Mouse (Mus musculus): ENCODE results near the gene Onecut3. TPM values are rescaled to one million over a fixed set of nuclear protein-coding genes. Genes with fewer than 3 reads are reported as not detected.

Gene Onecut3
- polyA plus RNA-seq, 1 experiment from 2014 or later: 0.10 TPM

DNA sequence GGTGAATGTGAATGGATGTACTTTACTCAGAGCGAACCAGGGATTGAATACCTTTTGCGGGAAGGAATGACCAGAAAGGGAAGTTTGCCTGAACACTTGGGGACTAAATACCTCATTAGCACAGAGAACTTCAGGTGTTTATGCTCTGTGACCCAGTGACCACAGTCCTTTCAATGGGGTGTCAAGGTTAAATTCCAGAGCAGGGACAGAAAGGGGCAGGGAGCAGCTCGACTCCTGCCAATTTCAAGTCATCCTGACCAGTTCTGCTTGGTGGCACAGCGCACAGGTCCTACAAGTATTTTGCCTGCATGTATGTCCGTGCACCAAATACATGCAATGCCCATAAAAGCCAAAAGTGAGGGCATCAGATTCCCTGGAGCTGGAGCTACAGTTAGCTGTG is 29.6 kb upstream of the Onecut3 start:
- WGBS: 52% methylated on average over 5 of the region's 5 CpGs
- Histone ChIP-seq H3K27me3 (peaks cover 20% of the 10 kb centered on the region), H3K4me2 (replicated peaks) (0 out of 2 replicates have a peak overlapping the region, but pooled peaks have one; percentile 27)

DNA sequence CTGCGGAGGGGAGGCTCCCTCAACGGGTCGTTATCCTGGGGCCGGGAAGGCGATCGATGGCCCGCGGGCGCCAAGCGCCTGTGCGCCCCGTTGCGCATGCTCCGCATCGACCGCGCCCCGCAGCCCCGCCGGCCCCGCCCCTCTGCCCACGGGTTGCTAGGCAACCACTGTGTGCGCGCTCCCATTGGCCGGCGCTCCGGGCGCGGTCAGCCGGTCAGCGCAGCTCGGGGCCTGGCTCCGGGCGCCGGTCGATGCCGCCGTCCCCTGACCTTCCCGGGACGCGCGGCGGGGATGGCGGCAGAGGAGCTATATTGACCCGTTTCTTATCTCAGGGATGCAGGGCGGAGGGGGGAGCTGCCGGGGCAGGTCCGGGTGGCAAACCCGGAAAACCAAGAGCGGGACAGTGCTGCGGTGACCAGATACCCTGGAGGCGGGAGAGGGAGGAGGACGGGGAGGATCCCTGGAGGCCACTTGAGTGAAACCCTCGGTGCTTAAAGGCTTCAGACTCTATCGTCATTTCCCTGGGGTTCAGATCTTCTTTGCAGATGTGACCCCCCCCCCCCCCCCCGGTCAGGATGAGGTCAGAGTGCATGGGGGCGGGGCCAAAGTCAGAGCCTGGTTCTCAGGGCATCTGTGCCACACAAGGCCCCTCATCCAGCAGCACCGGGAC is 19.2 kb upstream of the Onecut3 start:
- Histone ChIP-seq H3K27ac (peak overlapping the region; percentile 52; the same call in 1 of the 2 replicates), H3K4me1 (peaks cover 6% of the 10 kb centered on the region; the same call in 1 of the 2 replicates), H3K9me3 (no peaks in the 10 kb centered on the region), H3K4me3 (peak overlapping the region; percentile 56), H3K9ac (peak overlapping the region; percentile 51), H3K4me2 (replicated peaks) (peak overlapping the region; percentile 68), H3K36me3 (no peaks in the 10 kb centered on the region), H3K27me3 (peaks cover 45% of the 10 kb centered on the region)
- peak; percentile 77 for ATAC-seq (ENCODE audit: insufficient number of reproducible peaks, insufficient read depth, low FRiP score, low TSS enrichment)
- WGBS: under 1% methylated on average over 58 of the region's 58 CpGs

More for the DNA sequence above, 29.6 kb upstream of the Onecut3 start:
- no peak overlapping the region for H3K9ac ChIP-seq
- ATAC-seq (ENCODE audit: insufficient number of reproducible peaks, insufficient read depth, low FRiP score, low TSS enrichment): no peak
- no peaks in the 10 kb centered on the region for H3K36me3 ChIP-seq
- H3K9me3 ChIP-seq: no peaks in the 10 kb centered on the region
- H3K27ac ChIP-seq: no peak overlapping the region
- no peaks in the 10 kb centered on the region for H3K4me1 ChIP-seq
- H3K4me3 ChIP-seq: no peak overlapping the region

- H3K4me3 ChIP-seq: no peak overlapping the region
- 74% methylated on average over 5 of the region's 5 CpGs for WGBS
- H3K9me3 ChIP-seq: no peaks in the 10 kb centered on the region
- ATAC-seq (ENCODE audit: insufficient number of reproducible peaks, insufficient read depth, low FRiP score, low TSS enrichment): no peak
- no peak overlapping the region for H3K4me2 ChIP-seq (replicated peaks)
- no peak overlapping the region for H3K9ac ChIP-seq
- H3K4me1 ChIP-seq: peaks cover 6% of the 10 kb centered on the region; the same call in 1 of the 2 replicates
- H3K36me3 ChIP-seq: no peaks in the 10 kb centered on the region
- H3K27ac ChIP-seq: no peak overlapping the region
- peaks cover 44% of the 10 kb centered on the region for H3K27me3 ChIP-seq
Measured at GRCm38 (mm10) chr10:80478531-80478930, 16.1 kb upstream of the Onecut3 start.

GRCm38 (mm10) chr10:80481002-80481401 is 13.6 kb upstream of the Onecut3 start:
- Histone ChIP-seq H3K9me3 (no peaks in the 10 kb centered on the region), H3K27ac (no peak overlapping the region), H3K4me3 (no peak overlapping the region), H3K9ac (0 out of 2 replicates have a peak overlapping the region, but pooled peaks have one; percentile 15), H3K36me3 (no peaks in the 10 kb centered on the region), H3K4me2 (replicated peaks) (no peak overlapping the region), H3K4me1 (no peaks in the 10 kb centered on the region), H3K27me3 (peaks cover 69% of the 10 kb centered on the region)
- WGBS: 19% methylated on average over 5 of the region's 5 CpGs
- ATAC-seq (ENCODE audit: insufficient number of reproducible peaks, insufficient read depth, low FRiP score, low TSS enrichment): no peak

- 80% methylated on average over 7 of the region's 7 CpGs for WGBS
- H3K36me3 ChIP-seq: no peaks in the 10 kb centered on the region
Measured at GRCm38 (mm10) chr10:80486862-80487379, 7.7 kb upstream of the Onecut3 start.

GRCm38 (mm10) chr10:80490051-80490450 is 4.6 kb upstream of the Onecut3 start:
- H3K36me3 ChIP-seq: no peaks in the 10 kb centered on the region
- H3K4me3 ChIP-seq: no peak overlapping the region
- 1% methylated on average over 22 of the region's 22 CpGs for WGBS
- no peak overlapping the region for H3K27ac ChIP-seq
- ATAC-seq (ENCODE audit: insufficient number of reproducible peaks, insufficient read depth, low FRiP score, low TSS enrichment): no peak
- peaks cover 7% of the 10 kb centered on the region for H3K4me1 ChIP-seq
- H3K9me3 ChIP-seq: peaks cover 3% of the 10 kb centered on the region; the same call in 1 of the 2 replicates
- peaks cover 92% of the 10 kb centered on the region for H3K27me3 ChIP-seq
- no peak overlapping the region for H3K9ac ChIP-seq
- H3K4me2 ChIP-seq (replicated peaks): no peak overlapping the region

More at GRCm38 (mm10) chr10:80486862-80487379, 7.7 kb upstream of the Onecut3 start:
- no peak overlapping the region for H3K4me3 ChIP-seq
- H3K9ac ChIP-seq: no peak overlapping the region
- ATAC-seq (ENCODE audit: insufficient number of reproducible peaks, insufficient read depth, low FRiP score, low TSS enrichment): no peak
- peaks cover 3% of the 10 kb centered on the region; the same call in 1 of the 2 replicates for H3K9me3 ChIP-seq
- H3K27me3 ChIP-seq: peaks cover 89% of the 10 kb centered on the region
- H3K4me1 ChIP-seq: no peaks in the 10 kb centered on the region
- H3K4me2 ChIP-seq (replicated peaks): no peak overlapping the region
- H3K27ac ChIP-seq: no peak overlapping the region

DNA sequence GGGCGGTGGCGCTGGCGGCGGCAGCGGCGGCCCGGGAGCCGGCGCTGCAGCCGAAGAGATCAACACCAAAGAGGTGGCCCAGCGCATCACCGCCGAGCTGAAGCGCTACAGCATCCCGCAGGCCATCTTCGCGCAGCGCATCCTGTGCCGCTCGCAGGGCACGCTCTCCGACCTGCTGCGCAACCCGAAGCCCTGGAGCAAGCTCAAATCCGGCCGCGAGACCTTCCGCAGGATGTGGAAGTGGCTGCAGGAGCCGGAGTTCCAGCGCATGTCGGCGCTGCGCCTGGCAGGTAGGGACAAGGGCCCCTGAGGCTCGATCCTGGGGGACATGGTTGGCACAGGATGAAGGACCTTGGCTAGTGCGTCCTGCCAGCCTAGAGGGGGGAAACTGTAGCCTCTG is 1.3 kb downstream of the Onecut3 start:
- Histone ChIP-seq H3K36me3 (no peaks in the 10 kb centered on the region), H3K27ac (no peak overlapping the region), H3K4me1 (peaks cover 23% of the 10 kb centered on the region), H3K27me3 (peaks cover 99% of the 10 kb centered on the region), H3K4me3 (peak overlapping the region; percentile 40; the same call in 1 of the 2 replicates), H3K9me3 (no peaks in the 10 kb centered on the region), H3K4me2 (replicated peaks) (peak overlapping the region; percentile 85), H3K9ac (no peak overlapping the region)
- WGBS: under 1% methylated on average over 26 of the region's 35 CpGs
- ATAC-seq (ENCODE audit: insufficient number of reproducible peaks, insufficient read depth, low FRiP score, low TSS enrichment): no peak

DNA sequence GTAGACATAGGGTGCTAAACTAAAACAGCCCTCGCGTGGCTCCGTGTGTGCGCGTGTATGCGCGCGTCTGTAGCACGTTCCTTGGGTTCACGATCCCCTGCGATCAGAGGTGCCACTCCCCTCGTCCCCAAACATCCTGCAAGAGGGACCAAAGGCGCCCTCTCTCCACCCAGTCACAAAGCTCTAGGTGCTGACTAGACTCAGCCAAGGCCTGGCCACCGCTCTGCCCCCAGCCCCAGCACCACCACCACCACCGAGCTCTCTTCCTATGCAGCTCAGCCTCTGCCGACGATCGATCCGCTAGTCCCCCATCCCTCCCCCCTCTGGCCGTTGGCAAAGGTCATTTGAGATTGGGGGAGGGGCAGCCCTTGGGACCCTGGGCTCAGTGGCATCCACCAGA is 1.8 kb downstream of the Onecut3 start:
- H3K27ac ChIP-seq: no peak overlapping the region
- under 1% methylated on average over 20 of the region's 20 CpGs for WGBS
- H3K27me3 ChIP-seq: peaks cover 99% of the 10 kb centered on the region
- H3K4me2 ChIP-seq (replicated peaks): no peak overlapping the region
- H3K36me3 ChIP-seq: no peaks in the 10 kb centered on the region
- peak overlapping the region; percentile 40; the same call in 1 of the 2 replicates for H3K4me3 ChIP-seq
- no peaks in the 10 kb centered on the region for H3K9me3 ChIP-seq
- H3K9ac ChIP-seq: no peak overlapping the region
- H3K4me1 ChIP-seq: peaks cover 23% of the 10 kb centered on the region
- no peak for ATAC-seq (ENCODE audit: insufficient number of reproducible peaks, insufficient read depth, low FRiP score, low TSS enrichment)

DNA sequence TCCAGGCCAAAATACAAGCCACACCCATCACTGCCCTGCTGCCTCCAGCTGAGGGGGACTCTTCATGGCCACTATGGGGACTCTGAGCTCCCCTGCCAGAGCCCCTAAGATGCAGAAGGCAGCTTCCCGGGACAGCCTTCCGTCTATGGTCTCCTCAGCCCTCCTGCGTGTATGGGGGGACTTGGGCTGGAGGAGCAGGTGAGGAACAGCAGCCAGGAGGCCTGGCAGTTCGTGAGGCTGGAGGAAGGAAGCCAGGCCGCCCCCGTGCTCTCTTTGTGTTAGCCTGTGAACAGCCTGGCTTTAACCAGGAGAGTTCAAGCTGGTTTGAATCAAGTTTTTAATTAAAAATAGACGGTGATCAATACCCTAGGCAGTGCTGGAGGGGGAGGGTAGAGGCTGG is 7.7 kb downstream of the Onecut3 start:
- H3K27ac ChIP-seq: no peak overlapping the region
- ATAC-seq (ENCODE audit: insufficient number of reproducible peaks, insufficient read depth, low FRiP score, low TSS enrichment): no peak
- WGBS: under 1% methylated on average over 7 of the region's 7 CpGs
- no peaks in the 10 kb centered on the region for H3K9me3 ChIP-seq
- no peak overlapping the region for H3K9ac ChIP-seq
- H3K27me3 ChIP-seq: peaks cover 91% of the 10 kb centered on the region
- H3K4me3 ChIP-seq: no peak overlapping the region
- peaks cover 3% of the 10 kb centered on the region; the same call in 1 of the 2 replicates for H3K4me1 ChIP-seq
- H3K4me2 ChIP-seq (replicated peaks): no peak overlapping the region
- H3K36me3 ChIP-seq: no peaks in the 10 kb centered on the region

DNA sequence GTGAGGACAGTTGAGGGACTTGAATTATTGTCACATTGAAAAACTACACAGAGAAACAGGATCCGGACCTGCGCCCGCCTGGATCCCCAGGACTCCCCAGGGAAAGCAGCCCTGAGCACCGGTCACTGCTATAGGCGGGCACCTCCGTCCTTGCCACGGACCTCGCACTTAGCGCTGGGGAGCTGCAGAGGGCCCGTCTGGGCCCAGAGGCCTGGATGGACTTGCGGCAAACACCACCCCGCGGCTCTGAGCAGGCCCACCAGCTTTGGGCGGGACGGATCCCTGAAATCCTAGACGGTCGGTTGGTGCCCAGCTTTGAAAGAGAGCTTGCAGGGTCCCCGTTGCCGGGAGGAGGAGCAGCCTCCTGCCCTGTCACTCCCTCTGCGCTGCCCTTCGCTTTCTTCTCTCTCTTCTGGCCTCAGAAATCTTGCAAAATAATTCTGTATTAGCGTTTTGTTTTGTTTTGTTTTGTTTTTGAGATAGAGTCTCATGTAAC is 8.2 kb downstream of the Onecut3 start:
- peaks cover 91% of the 10 kb centered on the region for H3K27me3 ChIP-seq
- no peak for ATAC-seq (ENCODE audit: insufficient number of reproducible peaks, insufficient read depth, low FRiP score, low TSS enrichment)
- no peaks in the 10 kb centered on the region for H3K36me3 ChIP-seq
- no peaks in the 10 kb centered on the region for H3K9me3 ChIP-seq
- no peak overlapping the region for H3K27ac ChIP-seq
- H3K4me1 ChIP-seq: peaks cover 3% of the 10 kb centered on the region; the same call in 1 of the 2 replicates
- WGBS: under 1% methylated on average over 22 of the region's 22 CpGs
- no peak overlapping the region for H3K9ac ChIP-seq
- no peak overlapping the region for H3K4me3 ChIP-seq
- H3K4me2 ChIP-seq (replicated peaks): no peak overlapping the region

DNA sequence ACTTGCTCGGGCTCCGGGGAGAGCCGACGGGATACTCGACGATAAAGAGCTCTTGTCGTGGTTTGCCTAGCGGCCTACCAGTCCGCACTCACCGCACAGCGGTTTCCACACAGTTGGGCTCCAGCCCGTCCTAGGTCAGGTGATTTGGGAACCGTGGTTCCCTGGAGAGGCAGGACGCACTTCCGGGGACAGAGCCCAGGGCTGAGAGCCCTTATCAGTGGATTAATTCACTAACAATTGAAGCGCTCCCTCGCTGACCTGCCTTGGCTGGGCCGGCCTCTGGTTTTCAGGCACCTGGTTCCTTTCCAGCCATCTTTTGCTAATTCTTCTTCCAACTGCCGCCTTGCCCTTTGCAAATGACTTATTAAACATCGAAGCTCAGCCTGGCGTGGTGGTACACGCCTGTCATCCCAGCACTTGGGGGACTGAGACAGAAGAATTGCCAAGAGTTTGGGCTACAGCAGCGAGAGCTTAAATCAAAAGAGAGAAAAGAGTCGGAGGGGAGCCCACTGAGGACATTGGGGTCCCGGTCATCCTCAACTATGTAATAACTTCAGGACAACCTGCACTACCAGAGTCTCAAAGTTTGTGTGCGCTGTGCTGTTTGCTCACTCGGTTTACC is 9.1 kb downstream of the Onecut3 start:
- Histone ChIP-seq H3K4me2 (replicated peaks) (no peak overlapping the region), H3K4me3 (0 out of 2 replicates have a peak overlapping the region, but pooled peaks have one; percentile 5), H3K4me1 (peaks cover 3% of the 10 kb centered on the region; the same call in 1 of the 2 replicates), H3K9ac (no peak overlapping the region), H3K36me3 (no peaks in the 10 kb centered on the region), H3K27ac (no peak overlapping the region), H3K27me3 (peaks cover 88% of the 10 kb centered on the region), H3K9me3 (no peaks in the 10 kb centered on the region)
- no peak for ATAC-seq (ENCODE audit: insufficient number of reproducible peaks, insufficient read depth, low FRiP score, low TSS enrichment)
- WGBS: under 1% methylated on average over 27 of the region's 27 CpGs
